Mouse (Mus musculus) thymus, adult 2 months (tissue): ENCODE measurements around the gene Npy5r.

ENCODE experiments used
- CTCF ChIP-seq: fragments of 200-500 bp; IDR thresholded peaks from 2 replicates; pipeline ENCODE4 v1.5.1; 2012; ENCODE audit warnings: mild to moderate bottlenecking, control low read depth, low read length, moderate library complexity, borderline replicate concordance; ENCODE audit not compliant: control insufficient read depth, poor library complexity, insufficient read depth; ENCODE audit errors: extremely low read depth
- POLR2A ChIP-seq: fragments of 200-500 bp; IDR thresholded peaks from 2 replicates; pipeline ENCODE4 v1.6.1; 2012; ENCODE audit warnings: mild to moderate bottlenecking, low read length, control low read depth, moderate library complexity; ENCODE audit not compliant: control insufficient read depth, poor library complexity, insufficient read depth; ENCODE audit errors: extremely low read depth

- no peak for TF ChIP-seq POLR2A
- no peak for TF ChIP-seq CTCF
Observed at GRCm38 (mm10) chr8:66722835-66723234, 34.9 kb upstream of the Npy5r start.
